Mouse (Mus musculus) layer of hippocampus, postnatal 36 days (tissue): ENCODE measurements around the gene Bdh1. TPM values are rescaled to one million over a fixed set of nuclear protein-coding genes. Genes with fewer than 3 reads are reported as not detected.
"Not testable (repeated sequence)": the region's sequence is repeated elsewhere in the genome, so short reads cannot be mapped to it uniquely, and the experiment has no call there.

Experiments
- DNase-seq, 2 experiments: peaks; one replicate each; pipeline ENCODE4 v3.0.0; 2022
- total RNA-seq, 2 experiments: library from RNA; stranded (reverse); gene quantifications; 2 replicates each; pipeline ENCODE4 v1.2.3; 2021

Bdh1 gene
- 100 to 1,000 TPM in 1 of 2 experiments, 10 to 100 TPM in 1; 94.4 to 105 TPM for total RNA-seq

DNA sequence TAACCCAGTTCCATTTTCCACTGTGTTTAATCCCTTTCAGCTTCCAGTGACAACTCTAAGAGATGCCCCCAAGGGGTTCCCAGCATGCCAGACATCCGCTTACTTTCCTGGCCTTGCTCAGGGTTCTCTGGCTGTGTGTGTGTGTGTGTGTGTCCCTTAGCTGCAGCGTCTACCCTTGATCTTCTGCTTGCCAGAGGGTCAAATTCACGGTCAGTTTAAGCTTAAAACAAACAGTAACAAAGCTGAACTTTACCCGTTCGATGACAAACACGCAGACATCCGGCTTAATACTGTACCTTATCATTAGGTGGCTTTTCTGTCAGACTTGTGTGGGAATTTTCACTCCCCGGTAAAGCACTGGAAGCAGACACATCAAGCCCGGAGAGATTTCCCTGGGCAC, at the start of gene Bdh1:
Gene Bdh1, plus strand, starts transcription at position 281 of the 400 bp plus-strand sequence.
- no peak for DNase-seq

DNA sequence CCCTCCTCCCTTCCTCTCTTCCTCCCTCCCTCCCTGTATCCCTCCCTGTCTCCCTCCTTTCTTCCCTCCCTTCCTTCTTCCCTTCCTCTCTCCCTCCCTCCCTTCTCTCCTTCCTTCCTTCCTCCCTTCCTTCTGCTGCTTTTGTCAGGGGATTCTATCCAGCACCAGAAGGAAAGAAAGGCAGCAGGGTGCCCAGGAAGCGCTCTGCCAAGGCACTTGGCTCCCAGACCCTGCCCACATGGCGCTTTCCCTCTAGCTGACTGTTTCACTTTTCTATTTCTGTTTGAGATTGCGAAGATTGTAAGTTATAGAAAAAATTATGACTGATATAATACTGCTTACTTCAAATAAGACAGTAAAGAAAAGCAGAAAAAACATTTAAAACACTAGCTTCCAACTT, 49.8 kb upstream of the Bdh1 start:
- DNase-seq: not testable (repeated sequence)

DNA sequence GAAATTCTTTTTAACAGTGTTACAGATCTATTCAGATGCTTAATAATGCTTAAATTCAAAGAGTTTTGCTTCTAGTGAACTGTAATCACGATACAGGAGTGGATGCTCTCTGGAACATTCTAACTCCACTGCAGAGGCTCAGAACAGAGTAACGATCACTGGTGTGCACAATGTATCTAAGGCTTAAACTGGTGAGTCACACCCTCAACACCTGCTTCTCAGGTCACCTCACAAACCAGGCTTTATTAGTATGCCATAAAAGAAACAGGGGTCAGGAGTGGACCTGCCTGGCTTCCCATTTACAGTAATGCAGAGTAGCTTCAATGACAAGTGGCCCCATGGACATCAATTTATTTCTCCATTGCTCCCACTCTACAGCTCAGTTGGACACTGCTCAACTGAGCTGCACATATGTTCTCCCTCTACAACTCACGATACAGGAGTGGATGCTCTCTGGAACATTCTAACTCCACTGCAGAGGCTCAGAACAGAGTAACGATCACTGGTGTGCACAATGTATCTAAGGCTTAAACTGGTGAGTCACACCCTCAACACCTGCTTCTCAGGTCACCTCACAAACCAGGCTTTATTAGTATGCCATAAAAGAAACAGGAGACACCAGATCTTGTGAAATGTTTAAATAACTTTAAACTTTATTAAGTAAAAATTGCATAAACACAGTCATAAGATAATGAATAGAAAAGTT, 46.0 kb upstream of the Bdh1 start:
- not testable (repeated sequence) for DNase-seq

DNA sequence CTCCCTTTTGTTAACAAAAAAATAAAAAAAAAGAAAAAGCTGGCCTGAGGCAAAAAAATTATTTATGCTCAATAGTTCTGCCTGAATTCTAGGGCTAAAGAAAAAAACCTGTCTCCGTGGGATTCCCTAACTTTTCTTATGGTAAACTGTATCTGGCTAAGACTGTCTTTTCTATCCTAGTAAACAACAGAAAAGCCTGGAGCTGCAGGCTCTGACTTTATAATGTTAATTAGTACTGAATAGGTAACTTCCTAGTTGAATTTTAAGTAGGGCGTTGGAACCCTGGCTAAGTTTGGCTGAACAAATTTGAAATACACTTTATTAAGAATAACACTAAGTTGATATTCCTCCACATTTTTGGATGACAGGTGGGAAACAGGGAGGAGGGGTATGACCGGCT, 33.8 kb upstream of the Bdh1 start:
- DNase-seq: not testable (repeated sequence)

DNA sequence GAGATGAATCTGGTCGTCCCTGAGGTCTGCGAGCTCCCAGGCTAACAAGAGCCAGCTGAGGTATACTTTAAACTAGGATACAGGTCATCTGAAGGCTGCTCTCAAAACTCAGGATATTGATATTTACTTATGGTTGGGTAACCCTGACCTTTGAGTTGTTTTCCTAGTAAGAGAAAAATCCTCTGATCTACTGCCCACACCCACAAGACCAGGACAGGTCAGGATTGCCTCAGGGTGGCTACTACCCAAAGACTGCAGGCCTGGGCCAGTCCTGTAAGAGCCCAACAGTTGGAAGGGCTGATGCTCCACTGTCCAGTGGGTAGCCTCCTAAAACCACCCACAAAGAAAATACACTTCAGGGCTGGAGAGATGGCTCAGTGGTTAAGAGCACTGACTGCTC, 22.8 kb upstream of the Bdh1 start:
- DNase-seq: no peak

DNA sequence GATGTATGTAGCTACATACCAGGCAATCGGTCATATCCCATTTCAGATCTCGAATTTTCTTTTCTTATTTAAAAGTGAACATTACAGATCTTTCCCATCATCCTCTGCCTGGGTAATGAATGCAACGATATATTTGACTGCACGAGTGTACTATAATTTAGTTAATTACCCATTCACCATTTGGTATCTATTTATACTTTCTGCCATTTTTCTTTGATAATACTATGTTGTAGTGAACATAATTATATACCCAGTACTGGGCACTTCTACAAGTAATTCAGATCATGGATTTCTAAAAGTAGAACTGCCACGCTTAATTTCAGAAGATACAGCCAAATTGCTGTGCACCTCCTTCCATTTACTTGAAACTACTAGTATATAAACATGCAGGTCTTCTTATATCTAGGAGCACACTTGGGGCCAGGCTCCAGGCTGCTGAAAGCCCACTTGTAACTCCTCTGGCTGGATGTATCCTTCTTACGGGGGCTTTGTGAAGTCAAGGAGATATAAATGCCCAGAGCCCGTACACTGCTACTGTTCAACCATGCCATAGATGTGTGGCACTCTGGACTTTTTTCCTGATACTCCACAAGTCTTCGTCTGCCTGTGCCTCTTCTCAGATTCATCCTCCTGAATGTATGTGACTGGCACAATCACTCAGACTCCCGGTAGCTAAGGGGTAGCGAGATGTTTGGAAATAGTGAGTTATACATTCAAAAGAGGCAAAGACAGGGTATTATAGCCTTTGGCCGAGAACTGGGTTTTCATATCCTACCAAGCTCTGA, 21.0 kb upstream of the Bdh1 start:
- DNase-seq: no peak

DNA sequence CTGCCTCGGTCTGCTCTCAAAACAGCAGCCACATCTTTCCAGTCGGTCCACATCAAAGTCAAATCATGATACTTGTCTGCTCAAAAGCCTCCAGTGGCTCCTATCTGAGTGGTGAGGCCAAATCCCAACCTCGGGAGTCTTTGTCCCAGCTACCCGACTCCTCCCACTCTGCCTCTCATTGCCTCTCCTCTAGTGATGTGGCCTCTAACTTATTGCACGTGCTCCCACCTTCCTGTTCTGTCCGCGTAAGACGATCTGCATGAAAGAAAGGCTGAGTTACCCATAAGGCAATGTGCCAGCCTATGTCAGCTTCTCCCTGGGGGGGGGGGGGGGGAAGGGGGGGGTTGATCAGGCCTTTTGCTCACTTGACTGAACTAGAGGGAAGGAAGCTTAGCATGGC, 20.0 kb upstream of the Bdh1 start:
- no peak for DNase-seq

DNA sequence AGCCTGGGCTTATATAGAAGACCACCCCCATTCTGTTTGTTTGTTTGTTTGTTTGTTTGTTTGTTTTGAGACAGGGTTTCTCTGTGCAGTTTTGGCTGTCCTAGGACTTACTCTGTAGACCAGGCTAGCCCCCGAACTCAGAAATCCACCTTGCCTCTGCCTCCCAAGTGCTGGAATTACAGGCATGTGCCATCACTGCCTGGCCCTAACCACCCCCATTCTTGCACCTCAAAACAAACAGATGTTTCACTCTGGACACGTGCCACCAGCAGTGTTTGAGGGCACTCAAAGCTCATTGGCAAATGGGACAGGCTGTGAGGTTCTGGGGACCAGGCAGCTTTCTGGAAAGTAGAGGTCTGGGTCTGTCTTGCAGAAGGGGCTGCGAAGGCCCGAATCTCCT, 18.1 kb upstream of the Bdh1 start:
- DNase-seq: no peak

DNA sequence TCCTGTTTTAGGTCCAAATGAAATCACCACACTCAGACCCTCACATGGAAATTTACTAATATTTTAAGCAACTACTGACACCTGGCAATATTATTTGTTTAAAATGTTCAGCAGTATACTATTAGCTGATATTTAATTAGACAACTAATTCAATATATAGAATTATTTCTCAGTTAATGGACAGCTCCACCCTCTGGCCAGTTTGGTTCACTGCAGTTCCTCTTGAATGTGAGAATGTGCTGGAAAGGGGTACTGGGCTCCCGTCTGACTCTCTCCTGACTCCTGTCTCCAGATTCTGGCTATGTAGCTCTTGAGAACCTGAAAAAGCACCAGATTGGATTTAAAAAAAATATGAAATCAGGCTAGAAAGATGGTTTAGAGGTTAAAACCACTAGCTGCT, 17.0 kb upstream of the Bdh1 start:
- DNase-seq: no peak

DNA sequence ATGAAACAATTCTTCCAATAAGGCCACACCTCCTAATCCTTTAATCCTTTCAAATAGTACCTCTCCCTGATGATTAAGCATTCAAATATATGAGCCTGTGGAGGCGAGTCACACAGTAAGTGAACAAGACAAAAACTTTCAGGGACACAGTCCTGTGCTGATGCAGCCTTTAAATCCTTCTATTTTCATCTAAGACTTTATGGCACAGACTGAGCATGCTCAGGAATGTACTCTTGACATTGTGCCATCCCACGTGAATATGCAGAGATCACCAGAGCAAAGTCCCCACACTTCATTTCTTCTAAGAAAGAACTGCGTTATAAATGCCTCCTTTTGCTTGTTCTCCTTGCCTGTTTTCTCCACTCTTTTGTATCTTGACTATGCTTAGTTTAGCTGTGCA, 14.2 kb upstream of the Bdh1 start:
- DNase-seq: no peak

DNA sequence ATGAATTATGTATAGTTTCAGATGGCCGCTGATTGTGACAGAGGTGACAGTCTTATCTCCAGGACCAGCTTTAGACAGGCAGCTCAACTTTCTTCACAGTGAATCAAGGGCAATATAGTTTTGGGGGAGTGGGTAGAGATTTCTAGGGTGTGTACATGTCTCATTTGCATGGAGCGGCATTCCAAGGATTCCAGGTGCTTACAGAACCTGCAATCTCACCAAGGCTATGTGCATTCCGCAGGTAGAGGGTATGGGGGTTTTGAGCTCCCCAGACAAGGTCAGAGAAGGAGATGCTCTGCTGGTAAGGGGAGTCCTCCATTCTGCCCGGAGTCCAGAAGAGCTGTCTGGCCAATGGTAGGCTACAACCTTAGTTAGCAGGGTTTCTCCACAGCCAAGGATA, 11.1 kb upstream of the Bdh1 start:
- no peak for DNase-seq

DNA sequence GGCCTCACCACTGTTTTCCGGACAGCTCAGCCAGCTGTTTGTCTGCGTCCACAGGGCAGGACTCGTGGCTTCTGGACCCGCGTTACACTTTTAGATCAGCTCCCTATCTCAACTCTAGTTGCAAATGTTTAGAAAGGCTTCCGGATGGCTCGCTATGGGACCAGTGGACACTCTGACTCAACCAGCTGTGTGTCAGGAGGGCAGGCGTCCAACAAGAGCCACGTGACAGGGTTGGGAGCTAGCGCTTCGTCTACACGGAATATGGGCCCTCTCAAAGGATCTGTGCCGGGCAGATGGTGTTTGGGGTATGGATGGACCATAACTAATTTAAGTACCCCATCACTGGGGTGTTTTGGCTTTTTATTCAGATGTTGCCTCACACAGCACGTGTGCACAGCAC, 9.8 kb upstream of the Bdh1 start:
- DNase-seq: no peak

DNA sequence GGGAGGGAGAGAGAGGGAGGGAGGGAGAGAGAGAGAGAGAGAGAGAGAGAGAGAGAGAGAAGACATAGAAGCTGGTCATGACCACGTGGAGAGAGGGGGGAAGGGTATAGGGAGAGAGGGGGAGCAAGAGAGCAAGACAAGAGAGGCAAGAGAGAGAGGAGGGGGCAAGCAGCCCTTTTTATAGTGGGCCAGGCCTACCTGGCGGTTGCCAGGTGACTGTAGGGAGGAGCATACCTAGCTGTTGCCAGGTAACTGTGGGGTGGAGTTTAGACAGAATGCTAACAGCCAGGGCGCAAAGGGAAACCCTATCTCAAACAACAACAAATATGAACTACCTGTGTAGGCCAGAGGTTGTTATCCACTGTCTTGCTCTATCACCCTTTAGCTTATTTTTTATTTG, 8.3 kb upstream of the Bdh1 start:
- no peak for DNase-seq

DNA sequence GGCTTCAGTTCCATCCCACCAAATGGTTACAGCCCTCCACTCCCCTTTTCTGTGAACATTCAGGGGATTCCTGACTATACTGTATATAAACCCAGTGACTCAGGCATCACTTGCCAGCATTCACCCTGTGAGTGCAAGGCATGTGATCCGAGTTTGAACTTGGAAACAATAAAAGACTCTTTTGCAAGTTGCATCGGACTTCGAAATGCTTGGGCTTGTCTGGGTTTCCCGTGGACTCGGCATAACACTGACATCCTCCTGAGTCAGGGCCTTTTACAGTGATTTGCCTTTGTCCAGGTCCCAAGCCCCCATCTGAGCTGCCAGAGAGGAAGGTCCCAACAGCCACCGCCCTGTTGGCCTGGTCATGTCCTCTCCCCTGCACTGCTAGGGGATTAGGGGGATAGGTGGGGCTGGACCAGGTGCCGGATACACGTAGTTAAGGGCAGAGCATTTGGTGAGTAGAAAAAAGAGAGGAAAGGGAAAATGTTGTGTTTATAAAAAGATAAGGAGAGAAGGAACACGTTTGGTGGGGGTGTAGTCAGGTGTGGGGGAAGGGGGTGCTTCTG, 6.1 kb upstream of the Bdh1 start:
- DNase-seq: no peak

DNA sequence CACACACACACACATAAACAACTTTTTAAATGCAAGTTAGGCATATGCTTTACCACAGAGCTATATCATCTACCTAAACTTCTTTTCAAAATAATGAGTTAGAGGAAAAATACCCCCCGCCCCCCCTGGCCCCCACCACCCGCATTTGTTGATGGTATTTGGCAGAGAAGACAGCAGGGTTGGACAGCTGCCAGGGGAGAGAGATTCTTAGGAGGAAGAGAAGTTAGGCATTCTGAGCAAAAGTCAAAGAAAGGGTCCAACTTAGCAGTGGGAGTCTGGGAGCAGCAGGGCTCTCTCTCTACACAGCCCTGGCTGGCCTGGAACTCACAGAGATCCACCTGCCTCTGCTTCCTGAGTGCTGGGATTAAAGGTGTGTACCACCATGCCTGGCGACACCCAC, 3.4 kb upstream of the Bdh1 start:
- no peak for DNase-seq

DNA sequence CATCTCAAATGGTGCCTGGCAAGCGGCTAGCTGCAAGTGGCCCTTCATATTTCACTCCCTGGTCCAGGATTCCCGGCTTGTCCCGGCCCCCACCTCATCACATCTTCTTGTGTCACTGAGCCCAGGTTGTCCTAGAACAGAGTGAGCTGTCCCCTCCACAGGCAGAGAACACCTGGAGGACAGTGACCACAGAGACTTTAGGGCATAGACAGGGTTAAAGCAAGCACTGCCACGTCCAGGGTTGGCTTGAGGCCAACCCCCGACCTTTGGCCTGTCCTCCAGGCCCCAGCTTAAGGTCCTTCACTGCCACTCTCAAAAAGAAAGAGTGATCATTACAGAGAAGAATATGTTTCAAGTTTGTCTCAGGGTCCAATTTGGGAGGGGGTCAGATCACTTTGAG, 2.6 kb upstream of the Bdh1 start:
- DNase-seq: no peak

DNA sequence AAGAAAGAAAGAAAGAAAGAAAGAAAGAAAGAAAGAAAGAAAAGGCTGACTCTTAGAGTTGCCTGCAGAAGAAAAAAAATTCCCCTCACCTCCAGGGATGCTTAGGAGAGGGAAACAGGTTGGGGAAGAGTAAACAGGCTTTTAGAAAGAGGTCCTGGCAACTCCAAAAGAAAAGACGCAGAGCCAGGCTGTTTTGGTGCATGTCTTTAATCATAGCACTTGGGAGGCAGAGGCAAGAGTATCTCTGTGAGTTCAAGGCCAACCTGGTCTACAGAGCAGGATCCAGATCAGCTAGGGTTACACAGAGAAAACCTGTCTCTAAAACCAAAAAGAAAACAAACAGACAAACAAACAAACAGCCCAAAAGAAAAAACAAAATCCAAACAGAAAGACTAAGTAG, 642 bp downstream of the Bdh1 start:
- DNase-seq: no peak

DNA sequence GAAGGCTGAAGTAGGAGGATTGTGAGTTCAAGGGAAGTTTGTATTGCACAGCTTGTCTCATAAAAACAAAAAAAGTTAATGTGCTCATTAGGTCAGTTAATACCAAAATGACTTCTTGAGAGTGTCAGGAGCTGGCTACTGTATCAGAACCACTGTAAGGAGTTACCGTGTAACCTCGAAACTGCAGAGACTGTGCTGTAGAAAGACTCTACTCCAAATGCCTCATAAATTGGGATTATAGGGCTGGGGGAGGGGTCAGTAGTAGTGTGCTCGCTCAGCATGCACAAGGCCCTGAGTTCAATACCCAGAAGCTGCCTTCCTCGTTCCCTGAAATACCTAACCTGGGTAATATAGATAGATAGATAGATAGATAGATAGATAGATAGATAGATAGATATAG, 1.3 kb downstream of the Bdh1 start:
- no peak for DNase-seq

DNA sequence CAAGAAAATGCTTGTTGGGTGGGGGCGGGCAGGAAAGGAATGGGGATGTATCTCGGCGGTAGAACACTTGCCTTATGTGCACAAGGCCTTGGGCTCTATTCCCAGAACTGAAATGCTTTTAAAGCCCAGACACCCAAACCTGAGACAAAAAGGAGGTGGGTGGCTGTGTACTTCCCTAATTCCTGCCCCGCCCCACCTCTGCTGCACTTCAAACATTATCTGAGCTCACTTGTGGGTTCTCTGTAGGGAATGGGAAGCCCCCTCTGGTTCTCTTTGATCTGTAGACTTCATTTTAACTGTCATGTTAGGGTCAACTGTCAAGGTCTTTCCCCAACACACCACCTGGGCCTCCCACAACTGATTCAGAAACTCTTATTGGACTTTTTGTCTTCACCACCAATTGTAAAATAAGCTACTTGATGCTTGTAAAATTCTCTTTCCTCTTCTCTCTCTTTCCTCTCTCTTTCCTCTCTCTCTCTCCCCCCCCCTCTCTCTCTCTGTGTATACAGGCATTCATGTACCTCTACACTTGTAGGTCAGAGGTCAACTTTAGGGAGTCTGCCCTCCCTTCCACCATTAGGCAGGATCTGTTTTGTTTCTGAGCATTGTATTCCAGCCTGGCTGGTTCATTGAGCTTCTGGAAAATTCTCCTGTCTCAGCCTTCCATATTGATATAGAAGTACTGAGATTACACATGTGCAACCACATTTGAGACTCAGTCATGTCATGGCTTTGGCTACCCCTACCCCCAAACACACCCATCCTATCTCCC, 2.5 kb downstream of the Bdh1 start:
- no peak for DNase-seq

DNA sequence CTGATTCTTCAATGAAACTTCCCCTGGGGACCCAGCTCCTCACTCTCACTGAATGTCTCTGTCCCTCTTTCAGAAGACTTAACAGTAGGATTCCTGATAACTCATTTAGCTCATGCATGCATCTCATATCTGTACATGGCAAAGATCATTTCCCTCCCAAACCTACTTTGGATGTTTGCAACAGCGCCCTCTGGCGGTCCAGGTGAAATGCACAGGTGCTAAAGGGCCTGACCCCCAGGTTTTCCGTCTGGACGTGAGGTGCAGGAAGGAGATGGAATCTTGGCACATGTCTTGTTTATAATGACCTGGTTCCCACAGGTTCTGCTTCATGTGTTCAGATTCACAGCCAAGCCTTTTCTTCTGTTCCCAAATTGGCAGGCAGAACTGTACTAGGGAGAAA, 3.4 kb downstream of the Bdh1 start:
- DNase-seq: no peak

DNA sequence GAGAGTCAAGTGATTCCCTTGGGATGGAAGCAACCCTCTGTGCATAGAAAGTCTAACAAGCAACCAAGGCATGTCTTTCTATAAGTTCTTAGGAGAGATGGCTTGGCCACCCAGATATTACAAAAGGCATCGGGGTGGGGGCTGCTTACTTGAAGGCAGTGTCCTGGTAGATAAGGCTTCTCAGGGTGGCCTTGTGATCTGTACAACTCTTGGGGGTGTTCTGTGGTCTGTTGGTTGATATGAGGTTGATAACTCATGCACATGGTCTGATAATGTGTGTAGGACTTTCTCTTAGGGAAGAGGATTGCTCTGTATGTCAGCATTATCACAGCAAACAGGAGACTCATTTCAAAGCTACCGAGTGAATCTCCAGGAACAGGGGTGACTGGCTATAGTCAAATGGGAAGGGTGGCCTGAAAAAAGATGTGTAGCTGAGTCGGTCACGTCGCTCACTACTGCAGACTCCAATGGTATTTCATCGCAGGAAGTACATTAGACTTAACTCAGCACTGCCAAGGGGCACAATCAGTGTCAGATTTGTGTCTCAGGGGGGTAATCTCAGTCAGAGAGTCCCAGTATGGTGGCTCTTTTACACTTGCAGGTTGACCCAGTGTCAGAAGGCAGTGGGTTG, 4.5 kb downstream of the Bdh1 start:
- no peak for DNase-seq

DNA sequence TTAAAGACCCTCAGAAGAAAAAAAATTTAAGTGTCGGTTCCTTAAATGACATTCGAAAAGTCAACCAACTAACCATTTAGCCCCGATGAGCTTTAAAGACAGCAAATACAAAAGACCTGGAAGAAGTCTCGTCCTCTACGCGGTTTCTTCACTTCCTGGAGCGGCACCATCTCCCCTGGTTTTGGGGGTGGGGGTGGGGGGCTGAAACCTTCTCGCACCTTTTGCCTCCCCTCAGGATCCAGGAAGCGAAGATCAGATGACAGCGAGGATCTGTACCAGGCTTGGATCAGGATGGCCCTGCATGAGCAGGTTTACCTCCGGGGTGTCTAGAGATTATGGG, 6.2 kb downstream of the Bdh1 start:
- no peak for DNase-seq
